ENCODE assay signal across 8 mouse cellular contexts in the genomic region with DNA sequence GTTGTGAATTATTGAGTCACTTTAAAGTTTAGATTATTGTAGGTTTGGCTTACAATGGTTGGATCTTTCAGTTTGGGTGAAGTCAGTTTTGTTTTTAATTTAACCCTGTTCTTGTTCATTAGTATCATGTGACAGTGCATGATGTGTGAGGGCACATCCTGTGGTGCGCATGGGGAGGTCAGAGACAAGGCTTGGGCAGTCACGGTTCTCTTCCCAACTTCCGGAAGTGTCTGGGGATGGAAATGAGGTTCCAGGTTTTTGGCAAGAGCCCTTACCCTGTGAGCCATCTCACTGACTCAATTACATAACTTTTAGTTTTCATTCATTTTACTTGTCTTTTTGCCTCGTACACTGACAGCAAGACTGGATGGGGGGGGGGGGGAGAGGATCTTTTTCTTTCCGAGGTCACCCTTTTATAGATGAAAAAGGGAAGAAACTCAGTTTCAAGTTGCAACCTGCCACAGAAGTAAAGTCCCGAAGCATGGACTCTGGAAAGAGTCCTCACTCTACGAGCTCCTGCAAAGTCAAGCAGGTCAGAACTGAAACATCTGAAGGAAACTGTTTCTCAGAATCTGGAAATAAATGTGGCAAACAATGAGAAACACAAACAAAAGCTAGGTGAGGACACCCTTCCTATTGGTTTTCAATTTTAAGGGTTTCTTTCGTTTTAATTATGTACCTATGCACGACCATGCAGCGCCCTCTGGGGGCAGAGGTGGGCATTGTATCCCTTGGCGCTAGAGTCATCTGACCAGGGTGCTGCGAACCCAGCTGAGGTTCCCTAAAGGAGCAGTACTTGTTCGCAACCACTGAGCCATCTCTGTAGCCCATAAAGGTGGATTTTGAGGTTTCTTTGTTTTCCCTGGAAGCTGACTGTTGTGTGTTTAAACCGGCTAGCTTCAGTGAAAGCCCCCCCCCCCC. TPM values are rescaled to one million over a fixed set of nuclear protein-coding genes. Genes with fewer than 3 reads are reported as not detected.
A peak's percentile ranks its signal among the peaks of the same experiment; 100 is the strongest.
DNase-seq lines count a peak whose midpoint lies in the region; ATAC-seq and TF ChIP-seq lines count a peak whose summit lies in the region.

No protein-coding gene starts in this region.

- WGBS in kidney, adult 2 months, result 63% methylated on average over 14 of the region's 14 CpGs
- 66% methylated on average over 14 of the region's 14 CpGs for WGBS in kidney, embryonic 15.5 days
- WGBS in forebrain, embryonic 13.5 days, result 72% methylated on average over 14 of the region's 14 CpGs

- H3K4me3 ChIP-seq in kidney, adult 2 months (ENCODE audit: insufficient read depth, low read depth, low read length), result no peak overlapping the region
- H3K4me3 ChIP-seq in kidney, embryonic 15.5 days (replicated peaks), result no peak overlapping the region
- H3K4me3 ChIP-seq in E14TG2a.4 (replicated peaks; ENCODE audit: low read length), result no peak overlapping the region
- H3K4me3 ChIP-seq in forebrain, embryonic 13.5 days, result no peak overlapping the region

- no peaks in the 10 kb centered on the region for H3K4me1 ChIP-seq in kidney, adult 2 months (ENCODE audit: control insufficient read depth, insufficient read depth, low read length)
- no peaks in the 10 kb centered on the region for H3K4me1 ChIP-seq in kidney, embryonic 15.5 days
- H3K4me1 ChIP-seq in E14TG2a.4 (replicated peaks; ENCODE audit: low read depth, low read length), result 0 out of 2 replicates have a peak, but pooled peaks cover 3% of the 10 kb centered on the region
- peaks cover 3% of the 10 kb centered on the region; the same call in 1 of the 2 replicates for H3K4me1 ChIP-seq in forebrain, embryonic 13.5 days

- TF ChIP-seq POLR2A in kidney, adult 2 months (IDR thresholded peaks at IDR 0.05; ENCODE audit: low read depth, low read length), result no peak

- H3K4me2 ChIP-seq in kidney, embryonic 15.5 days, result no peak overlapping the region
- H3K4me2 ChIP-seq in forebrain, embryonic 13.5 days, result no peak overlapping the region

- no peak overlapping the region for H3K27ac ChIP-seq in kidney, adult 2 months (ENCODE audit: insufficient read depth, low read depth, low read length)
- H3K27ac ChIP-seq in kidney, embryonic 15.5 days, result no peak overlapping the region
- H3K27ac ChIP-seq in forebrain, embryonic 13.5 days, result no peak overlapping the region

- peak; percentile 59 for TF ChIP-seq CTCF in kidney, adult 2 months (conservative IDR thresholded peaks at IDR 0.05; ENCODE audit: insufficient read depth, insufficient read length, low read depth, low read length)
- peak; percentile 94 for TF ChIP-seq CTCF in E14TG2a.4 (conservative IDR thresholded peaks at IDR 0.05; ENCODE audit: low read length)

- no peak for ATAC-seq in kidney, embryonic 15.5 days (replicated peaks; ENCODE audit: low FRiP score)
- no peak for ATAC-seq in forebrain, embryonic 13.5 days

- peak; percentile 49 for DNase-seq in kidney, adult 2 months
- peak; percentile 64 for DNase-seq in adrenal gland, adult 2 months
- peak; percentile 24 to 57 for DNase-seq in heart, postnatal 36 days
- DNase-seq in lung, postnatal 10 days, result peak; percentile 46
- DNase-seq in thymus, postnatal 36 days, result peak; percentile 18 to 32

- no peaks in the 10 kb centered on the region for H3K27me3 ChIP-seq in kidney, adult 2 months (replicated peaks; ENCODE audit: control insufficient read depth, insufficient read depth, low read length)
- no peaks in the 10 kb centered on the region for H3K27me3 ChIP-seq in kidney, embryonic 15.5 days
- H3K27me3 ChIP-seq in E14TG2a.4 (ENCODE audit: insufficient read depth, low read length), result peaks cover 19% of the 10 kb centered on the region
- H3K27me3 ChIP-seq in forebrain, embryonic 13.5 days, result no peaks in the 10 kb centered on the region

- no peaks in the 10 kb centered on the region for H3K36me3 ChIP-seq in kidney, adult 2 months (ENCODE audit: control insufficient read depth, insufficient read depth, low read length)
- H3K36me3 ChIP-seq in kidney, embryonic 15.5 days, result no peaks in the 10 kb centered on the region
- no peaks in the 10 kb centered on the region for H3K36me3 ChIP-seq in E14TG2a.4 (ENCODE audit: insufficient read depth, low read length)
- no peaks in the 10 kb centered on the region for H3K36me3 ChIP-seq in forebrain, embryonic 13.5 days (ENCODE audit: poor library complexity, severe bottlenecking)

- H3K9me3 ChIP-seq in kidney, embryonic 15.5 days (replicated peaks), result no peaks in the 10 kb centered on the region
- no peaks in the 10 kb centered on the region for H3K9me3 ChIP-seq in E14TG2a.4 (ENCODE audit: low read length)
- H3K9me3 ChIP-seq in forebrain, embryonic 13.5 days (replicated peaks), result no peaks in the 10 kb centered on the region

- intact Hi-C loops in heart, postnatal 36 days (cut with DNase I), result loop anchor here (5.0 kb wide), 1 partner anchor 157 kb away; no protein-coding TSS in a partner anchor

- no peak overlapping the region for H3K9ac ChIP-seq in kidney, embryonic 15.5 days
- no peak overlapping the region for H3K9ac ChIP-seq in forebrain, embryonic 13.5 days

RNA-seq across cellular contexts. Expression of gene Naf1, which starts 53.9 kb away (rescaled TPM):
- polyA plus RNA-seq in kidney, adult 2 months (2012; rRNA removed), result 4.9 TPM in 2 replicates
- 3.4 and 3.7 TPM in 2 replicates for polyA plus RNA-seq in kidney, embryonic 15.5 days (2015; fragmentation: Nextera tagmentation; extraction: Ambion mirVana)
- total RNA-seq in adrenal gland, adult 2 months (2021), result 10 to 100 TPM; 14.4 to 15.3 TPM
- polyA plus RNA-seq in adrenal gland, adult 2 months (2012; rRNA removed), result 14.9 and 15.8 TPM in 2 replicates
- total RNA-seq in heart, postnatal 36 days (2021), result 1 to 10 TPM; 4.5 to 5.0 TPM
- 2.6 and 2.7 TPM in 2 replicates for polyA plus RNA-seq in forebrain, embryonic 13.5 days (2015; fragmentation: Nextera tagmentation; extraction: Ambion mirVana)
